Mouse (Mus musculus) kidney, postnatal 36 days (tissue): ENCODE measurements around the gene Hprt.

Experiments used
- DNase-seq, 2 experiments: peaks; one replicate each; pipeline ENCODE4 v3.0.0; 2021 to 2022; ENCODE audit warnings: mixed read lengths in 2 of 2

Gene Hprt

DNA sequence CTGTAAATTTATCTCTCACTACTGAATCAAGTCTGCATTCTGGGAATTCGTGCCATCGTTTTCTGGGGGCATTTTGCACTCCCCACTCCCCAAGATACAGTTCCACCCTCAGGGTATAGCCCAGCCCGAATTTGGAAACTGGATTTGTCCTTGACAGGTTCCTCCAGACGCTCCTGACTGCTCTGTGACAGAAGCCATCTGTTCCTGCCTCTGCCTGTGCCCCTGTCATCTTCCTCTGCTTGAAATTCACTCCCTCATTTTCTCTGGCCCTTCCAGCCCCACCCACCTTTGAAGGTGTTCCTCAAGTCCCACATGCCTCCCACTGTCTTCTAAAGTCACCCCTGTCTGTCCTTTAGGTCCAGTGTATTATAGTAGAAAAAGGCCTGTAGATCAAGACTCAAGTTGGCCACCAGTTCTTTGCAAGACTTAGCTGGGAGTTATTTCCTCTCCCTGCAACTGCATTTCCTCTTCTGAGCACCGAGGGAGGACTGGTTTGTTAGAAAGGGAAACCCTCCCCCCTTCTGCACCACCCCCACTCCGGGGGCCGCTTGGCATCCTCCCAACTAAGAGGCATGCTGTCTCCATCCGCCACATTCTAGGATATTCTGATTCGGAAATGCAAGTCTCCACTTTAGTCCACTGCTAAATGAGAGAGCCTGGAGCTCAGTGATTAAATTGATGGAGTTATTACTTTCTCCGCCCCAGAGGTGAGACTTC lies 57.4 kb downstream of the Hprt start:
- peak; percentile 48 to 70 for DNase-seq

DNA sequence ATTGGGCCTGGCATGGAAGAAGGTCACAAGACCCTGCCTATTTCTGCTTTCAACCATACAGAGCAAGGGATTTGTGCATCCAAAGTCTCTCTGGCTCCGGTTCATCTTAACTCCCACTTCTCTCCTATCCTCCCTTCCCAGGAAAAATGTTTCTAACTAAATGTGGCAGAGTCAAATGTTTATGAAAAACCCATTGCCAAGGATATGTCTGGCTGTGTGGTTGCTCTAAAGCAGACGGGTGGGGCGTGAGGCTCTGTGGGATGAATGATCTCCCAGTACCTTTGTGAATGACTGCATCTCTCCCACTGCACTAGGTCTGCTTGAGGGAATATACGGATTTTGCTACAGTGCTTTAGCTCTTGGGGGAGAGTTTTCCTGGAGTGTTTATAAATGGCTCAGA lies 58.1 kb downstream of the Hprt start:
- no peak for DNase-seq

DNA sequence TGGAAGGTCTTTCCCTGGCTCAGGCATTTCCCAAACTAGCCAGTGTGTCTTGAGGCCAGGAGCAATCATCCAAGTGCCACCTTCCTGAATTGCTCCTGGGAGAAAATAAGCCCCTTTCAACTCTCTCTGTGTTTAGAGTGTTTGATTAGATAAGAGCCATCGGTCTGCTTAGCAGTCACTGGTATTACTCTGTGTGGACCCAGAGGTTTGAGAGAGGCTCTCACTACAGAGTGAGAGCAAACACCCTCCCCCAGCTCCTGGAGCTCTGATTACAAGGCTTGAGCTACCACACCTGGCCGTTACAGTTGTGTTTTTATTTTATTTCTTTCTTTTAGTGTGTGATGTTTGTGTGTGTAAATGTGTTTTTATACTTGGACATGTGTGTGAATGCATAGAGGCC lies 59.0 kb downstream of the Hprt start:
- no peak for DNase-seq

DNA sequence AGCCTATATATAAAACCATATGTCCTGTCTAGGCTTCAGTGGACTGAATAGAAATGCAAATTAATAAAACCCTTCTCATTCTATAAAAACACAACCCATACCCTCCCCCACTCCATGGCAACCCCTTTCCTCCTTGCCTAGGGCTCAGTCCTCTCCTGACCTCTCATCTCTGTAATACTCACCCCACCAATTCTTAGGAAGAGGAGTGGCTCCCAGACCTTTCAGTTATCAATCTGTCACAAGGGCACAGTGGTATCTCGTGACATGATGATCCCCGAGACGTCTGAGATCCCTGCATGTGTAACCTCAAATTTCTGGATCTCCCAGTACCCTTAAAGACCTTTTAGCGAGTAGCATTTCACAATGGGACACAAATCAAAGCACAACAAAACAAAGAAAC lies 61.3 kb downstream of the Hprt start:
- no peak for DNase-seq

DNA sequence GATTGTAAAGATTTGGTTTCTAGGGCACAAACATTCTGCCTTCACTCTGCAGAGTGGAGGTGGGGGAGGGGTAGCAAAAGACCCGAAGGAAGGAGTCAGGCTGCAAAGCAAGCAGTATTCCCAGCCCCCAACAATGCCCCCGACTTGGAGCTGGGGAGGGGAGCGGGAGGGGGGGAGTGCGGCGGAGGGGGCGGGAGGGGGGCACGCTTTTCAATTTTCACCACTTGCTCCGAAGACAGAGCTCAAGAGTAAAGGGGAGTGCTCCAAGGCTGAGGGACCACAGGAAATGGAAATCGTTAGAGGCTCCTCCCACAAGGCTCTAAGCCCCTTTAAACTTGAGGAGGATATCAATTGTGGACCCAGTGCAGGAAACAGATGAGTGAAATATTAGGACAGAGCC lies 62.4 kb downstream of the Hprt start:
- DNase-seq = no peak

DNA sequence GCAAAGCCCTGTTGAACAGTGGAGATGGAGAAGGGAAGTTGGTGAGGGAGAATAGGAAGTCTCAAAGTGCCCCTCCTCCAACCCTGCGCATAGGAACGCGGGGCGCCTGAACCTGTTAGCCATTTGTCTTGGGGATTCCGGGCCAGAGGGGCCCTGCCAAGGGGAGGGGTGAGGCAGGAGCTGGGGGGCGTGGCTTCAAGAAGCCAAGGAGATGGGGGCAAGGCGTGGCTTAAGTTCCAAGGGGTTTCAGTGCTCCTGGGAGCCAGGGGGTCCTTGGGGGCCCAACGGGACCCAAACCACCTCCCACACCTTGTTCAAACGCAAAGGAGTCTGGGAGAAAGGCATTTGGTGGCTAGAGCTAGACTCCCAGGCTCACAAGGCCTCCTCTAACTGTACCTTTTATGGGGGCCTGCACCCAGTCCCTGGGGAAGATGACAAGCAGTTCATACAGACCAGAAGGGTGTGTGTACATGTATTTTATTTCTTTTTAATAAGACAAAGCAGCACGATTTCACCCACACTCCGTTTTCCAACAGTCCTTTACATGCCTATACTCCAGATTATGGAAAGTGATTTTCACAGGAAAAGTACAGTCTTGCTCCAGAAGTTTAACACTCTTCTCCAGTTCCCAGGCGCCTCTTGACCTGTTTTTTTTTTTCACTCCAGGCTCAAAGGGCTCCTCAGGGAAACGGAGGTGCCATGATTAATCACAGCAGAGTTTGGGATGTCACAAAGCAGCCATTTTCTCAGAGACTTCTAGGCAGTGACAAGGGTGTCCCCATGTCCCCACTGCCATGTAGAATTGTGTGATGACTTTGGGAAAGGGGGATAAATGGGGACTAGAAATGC lies 64.9 kb downstream of the Hprt start:
- peak; percentile 23 to 35 for DNase-seq

DNA sequence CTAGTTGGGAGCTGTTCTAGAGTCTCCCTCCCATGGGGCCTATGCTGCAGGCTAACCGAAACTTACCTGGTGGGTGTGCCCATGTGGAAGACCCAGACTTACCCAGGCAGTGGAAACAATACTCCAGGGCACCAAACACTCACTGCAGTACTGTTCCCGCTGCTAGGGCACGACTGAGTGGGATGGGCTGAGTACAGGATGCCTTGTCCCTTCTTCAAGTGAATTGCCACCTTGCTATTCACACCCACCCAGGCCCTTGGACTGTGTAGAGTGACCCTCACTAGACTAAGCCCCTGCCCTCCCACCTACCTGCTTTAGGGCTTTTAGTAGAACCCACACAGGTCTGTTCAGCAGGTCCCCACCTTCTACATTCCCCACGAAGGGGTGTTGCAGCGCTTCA lies 65.9 kb downstream of the Hprt start:
- DNase-seq = no peak

DNA sequence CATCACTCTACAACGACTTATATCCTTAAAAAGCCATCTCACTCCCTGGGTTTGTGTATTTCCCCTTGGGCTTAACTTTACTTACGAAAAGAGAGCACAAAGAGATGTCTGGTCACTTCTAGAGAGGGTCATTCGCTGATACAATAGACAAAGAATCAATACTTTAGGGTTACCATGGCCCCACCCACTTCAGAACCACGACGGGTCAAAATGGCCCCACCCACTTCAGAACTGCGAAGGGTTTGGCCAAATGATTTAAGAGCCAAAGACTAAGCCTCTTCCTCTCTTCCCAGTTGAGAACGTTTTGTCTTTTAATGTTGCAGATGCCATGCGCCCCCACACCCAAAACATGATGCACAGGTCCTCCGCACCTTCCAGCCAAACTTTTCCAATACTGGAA lies 67.8 kb downstream of the Hprt start:
- DNase-seq = peak; percentile 7 to 27

DNA sequence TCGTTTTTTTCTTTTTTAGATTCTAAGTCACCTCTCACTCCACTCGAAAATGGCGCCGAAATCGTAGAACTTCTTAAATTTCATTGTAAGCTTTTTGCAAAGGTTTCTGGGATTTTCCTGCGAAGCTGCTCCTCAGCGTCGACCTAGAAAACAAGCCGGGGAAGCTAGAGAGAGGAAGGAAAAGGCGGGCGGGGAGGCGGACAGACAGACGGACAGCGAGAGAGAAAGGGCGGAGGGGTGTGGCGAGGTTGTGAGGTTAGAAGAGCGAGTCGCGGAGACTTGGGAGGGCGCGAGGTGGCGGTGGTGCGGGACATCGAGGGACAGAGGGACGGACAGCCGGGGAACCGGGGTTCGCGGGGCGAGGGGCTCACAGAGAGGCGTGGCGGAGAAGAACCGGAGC lies 68.7 kb downstream of the Hprt start:
- peak; percentile 37 to 65 for DNase-seq

DNA sequence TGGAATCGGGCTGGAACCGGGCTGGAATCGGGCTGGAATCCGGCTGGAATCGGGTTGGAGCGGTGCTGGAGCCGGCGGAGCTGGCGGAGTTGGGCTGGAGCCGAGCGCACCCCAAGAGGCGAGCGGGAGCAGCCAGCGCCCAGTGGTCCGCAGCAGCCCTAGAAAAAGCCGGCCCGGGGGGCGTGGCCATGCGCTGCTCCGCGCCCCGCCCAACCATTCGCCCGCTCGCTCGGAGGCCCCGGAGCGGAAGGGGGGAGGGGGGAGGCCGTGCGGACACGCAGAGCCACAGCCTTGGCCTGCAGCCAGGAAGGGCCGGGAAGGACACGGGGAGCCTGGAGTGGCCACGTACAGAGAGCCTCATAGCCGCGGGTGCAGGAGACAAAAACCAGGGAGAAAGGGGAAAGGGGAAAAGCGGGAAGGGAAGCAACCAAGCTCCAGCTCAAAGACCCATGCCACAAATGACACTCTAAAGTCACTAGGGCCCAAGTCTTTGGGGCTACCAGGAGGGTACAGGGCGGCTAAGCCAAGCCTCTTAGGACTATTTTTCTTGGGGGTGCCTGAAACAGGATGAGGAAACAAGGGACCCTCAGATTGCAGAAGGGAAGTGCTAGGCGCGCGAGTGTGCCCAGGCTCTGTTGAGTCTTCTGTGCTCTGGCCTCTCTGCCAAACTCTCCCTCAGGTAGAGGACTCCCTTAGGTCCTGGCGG lies 69.3 kb downstream of the Hprt start:
- peak; percentile 93 to 97 for DNase-seq

DNA sequence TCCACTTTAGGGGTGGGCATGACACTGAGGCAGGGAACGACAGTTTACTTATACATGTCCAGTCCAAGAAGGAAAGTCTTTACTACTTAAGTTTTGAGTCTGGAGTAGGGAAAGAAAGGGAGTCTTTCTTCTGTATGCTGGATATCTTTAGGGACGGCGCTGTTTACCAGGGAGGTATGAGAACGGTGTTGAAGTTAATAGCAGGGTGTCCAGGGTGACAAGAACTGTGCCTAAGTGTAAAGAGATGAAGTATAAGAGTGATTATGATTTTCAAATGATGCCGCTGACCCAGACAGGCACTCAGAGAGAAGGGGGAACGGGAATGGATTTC lies 69.8 kb downstream of the Hprt start:
- DNase-seq = no peak

DNA sequence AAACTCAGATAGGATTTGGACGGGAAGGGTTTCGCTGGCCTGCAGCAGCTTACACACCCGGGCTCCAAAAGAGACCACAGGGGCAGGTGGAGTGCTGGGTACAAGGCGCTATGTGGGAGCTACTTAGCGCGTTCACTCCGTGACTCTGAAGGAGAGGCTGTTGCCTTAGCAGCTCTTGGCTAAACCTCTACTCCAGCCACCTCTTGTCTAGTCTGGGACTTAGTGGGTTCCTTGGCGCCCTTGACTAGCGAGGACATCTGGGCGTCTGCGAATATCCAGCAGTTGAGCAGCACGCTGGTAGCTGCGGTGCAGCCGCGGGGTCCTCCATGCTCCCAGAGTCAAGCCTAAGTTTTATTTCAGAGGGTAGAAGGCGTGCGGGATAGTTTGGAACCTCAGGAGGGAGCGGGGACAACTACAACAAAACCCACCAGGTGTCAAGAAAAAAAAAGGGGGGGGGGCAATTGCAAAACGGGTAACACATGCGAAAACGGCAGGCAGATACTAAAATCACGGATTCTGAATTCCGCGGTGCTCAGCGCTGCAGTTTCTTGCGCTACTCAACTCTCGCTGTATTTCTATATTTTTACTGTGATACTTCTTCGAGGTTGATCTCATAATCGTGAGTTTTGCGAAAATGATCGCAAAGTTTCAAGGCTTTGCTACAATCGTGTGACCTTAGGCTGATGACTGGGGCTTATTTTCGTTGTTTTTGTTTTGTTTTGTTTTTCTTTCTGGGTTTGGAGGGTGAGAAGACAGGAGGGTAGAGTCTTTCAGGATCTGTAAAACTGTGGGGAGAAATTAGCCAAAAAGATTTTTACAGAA lies 70.7 kb downstream of the Hprt start:
- peak in 1 of 2 experiments; percentile 16 for DNase-seq

DNA sequence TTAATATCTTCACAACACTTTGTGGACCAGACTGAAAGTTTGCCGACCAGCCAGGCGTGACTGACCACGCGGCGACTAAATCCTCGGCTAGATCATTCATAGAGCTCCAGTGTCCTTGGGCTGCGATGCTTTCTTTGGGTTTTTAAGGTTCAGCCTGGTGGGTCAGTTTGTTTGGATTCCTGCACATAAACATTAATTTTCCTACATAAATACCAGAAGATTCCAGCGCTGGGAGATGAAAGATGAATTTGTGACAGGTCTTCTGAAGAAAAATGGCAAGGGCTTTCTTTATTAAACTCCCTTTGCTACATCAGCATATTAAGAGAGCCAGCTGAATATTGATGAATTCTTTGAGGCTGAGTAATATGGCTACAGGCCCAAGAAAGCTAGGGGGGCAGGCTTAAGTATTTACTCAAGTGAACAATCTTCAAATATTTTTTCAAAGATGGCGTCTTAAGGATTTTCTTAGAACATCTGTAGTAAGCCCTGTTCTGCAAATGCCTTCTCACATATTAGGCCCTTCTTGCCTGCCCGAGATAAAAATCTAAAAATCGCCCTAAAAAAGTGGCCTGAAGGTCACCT lies 71.6 kb downstream of the Hprt start:
- peak in 1 of 2 experiments; percentile 20 for DNase-seq

DNA sequence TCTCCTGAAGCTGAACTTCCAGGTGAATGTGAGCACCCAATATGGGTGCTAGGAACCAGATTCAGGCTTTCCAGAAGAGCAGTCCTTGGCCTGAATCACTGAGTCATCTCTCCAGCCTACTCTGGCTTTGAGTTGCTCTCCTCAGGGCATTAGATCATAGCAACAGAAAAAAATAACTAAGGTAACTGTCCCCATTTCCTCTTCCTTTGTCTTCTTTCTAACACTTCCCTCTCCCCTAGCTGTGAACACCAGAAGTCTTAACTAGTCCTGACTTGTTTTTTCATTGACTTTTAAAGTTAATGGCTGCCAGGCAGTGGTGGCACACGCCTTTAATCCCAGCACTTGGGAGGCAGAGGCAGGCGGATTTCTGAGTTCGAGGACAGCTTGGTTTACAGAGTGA lies 76.5 kb downstream of the Hprt start:
- no peak for DNase-seq
